In the genomic region with DNA sequence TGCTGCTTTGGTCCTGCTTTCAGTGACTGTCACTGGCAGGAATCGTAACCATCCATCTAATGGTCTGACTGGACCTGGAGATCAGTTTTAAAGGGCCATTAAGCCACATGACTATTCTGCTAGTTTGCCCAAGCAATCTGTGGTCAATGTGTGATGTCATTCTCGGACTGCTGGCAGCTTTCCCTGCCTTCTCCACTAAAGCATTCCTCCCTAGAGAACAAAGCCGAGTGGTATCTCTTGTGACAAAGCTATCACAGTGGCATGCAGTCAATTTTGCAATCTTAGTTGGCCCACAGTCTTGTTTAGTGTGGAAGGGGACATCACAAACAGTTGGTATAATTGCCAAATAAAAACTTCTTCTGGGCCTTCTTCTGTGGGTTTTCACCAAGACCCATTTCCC, we compare ENCODE assay signal across 16 mouse cellular contexts. TPM values are rescaled to one million over a fixed set of nuclear protein-coding genes. Genes with fewer than 3 reads are reported as not detected.
DNase-seq lines count a peak whose midpoint lies in the region; ATAC-seq lines count a peak whose summit lies in the region.
"Had no signal": no experiment of that assay in that cellular context is flagged by ENCODE, and none has a peak within 500 bp of the region (broad histone marks: within the 10 kb centered on the region; RNA-seq: fewer than 3 reads in every experiment).

No protein-coding gene starts in this region.

- H3K4me1 ChIP-seq in heart, embryonic 11.5 days (ENCODE audit: control insufficient read depth, insufficient read depth, low read length) = no peaks in the 10 kb centered on the region
- H3K4me1 ChIP-seq: forebrain, embryonic 13.5 days; limb, embryonic 12.5 days had no signal

- no peak for ATAC-seq in heart, embryonic 11.5 days (replicated peaks; ENCODE audit: insufficient number of reproducible peaks, low FRiP score, low TSS enrichment)
- ATAC-seq: forebrain, embryonic 13.5 days; lung, postnatal 0 days had no signal

- no peaks in the 10 kb centered on the region for H3K27me3 ChIP-seq in heart, embryonic 11.5 days (ENCODE audit: control insufficient read depth, insufficient read depth, low read length)
- H3K27me3 ChIP-seq: forebrain, embryonic 13.5 days; hindbrain, embryonic 13.5 days had no signal

- intact Hi-C loops in heart, postnatal 25 days (cut with DNase I) = no loop called here
- intact Hi-C loops in left cerebral cortex, postnatal 10 days (cut with DNase I) = no loop called here

- no peak overlapping the region for H3K27ac ChIP-seq in heart, embryonic 11.5 days (ENCODE audit: low read depth, low read length)
- H3K27ac ChIP-seq: forebrain, embryonic 13.5 days; hindbrain, embryonic 13.5 days; limb, embryonic 12.5 days had no signal

- WGBS in heart, embryonic 11.5 days (ENCODE audit: insufficient replicate concordance) = 28% methylated on average over 3 of the region's 3 CpGs

- DNase-seq in heart, postnatal 25 days (ENCODE audit: low spot score) = no peak
- DNase-seq in 3T3-L1 (ENCODE audit: low read depth, low spot score) (peak; percentile 88), MN1 (ENCODE audit: low spot score) (no peak)
- DNase-seq in adrenal gland, postnatal 36 days = peak; percentile 27 to 40
- DNase-seq in heart, postnatal 4 days = peak; percentile 60
- no peak for DNase-seq in left cerebral cortex, postnatal 10 days (ENCODE audit: extremely low spot score in 1 of 2, low spot score in 2 of 2)
- DNase-seq in kidney, adult 11 months = no peak
- DNase-seq: cerebellum, postnatal 14 days; kidney, adult 9 months; midbrain, embryonic 14.5 days; thymus, postnatal 14 days had no signal

- H3K36me3 ChIP-seq in heart, embryonic 11.5 days (ENCODE audit: control insufficient read depth, insufficient read depth, low read length) = no peaks in the 10 kb centered on the region
- H3K36me3 ChIP-seq: hindbrain, embryonic 13.5 days; limb, embryonic 12.5 days had no signal

- H3K9me3 ChIP-seq in heart, embryonic 11.5 days (replicated peaks; ENCODE audit: control insufficient read depth, low read length) = no peaks in the 10 kb centered on the region
- H3K9me3 ChIP-seq: forebrain, embryonic 13.5 days; hindbrain, embryonic 13.5 days; limb, embryonic 12.5 days had no signal

- no peak overlapping the region for H3K9ac ChIP-seq in heart, embryonic 11.5 days (ENCODE audit: low read depth, low read length)
- H3K9ac ChIP-seq: forebrain, embryonic 13.5 days; hindbrain, embryonic 13.5 days; limb, embryonic 12.5 days had no signal

- no peak overlapping the region for H3K4me3 ChIP-seq in heart, embryonic 11.5 days (ENCODE audit: low read depth, low read length)
- H3K4me3 ChIP-seq: forebrain, embryonic 13.5 days; hindbrain, embryonic 13.5 days; limb, embryonic 12.5 days had no signal

- peak overlapping the region; percentile 17; the same call in 1 of the 2 replicates for H3K4me2 ChIP-seq in heart, embryonic 11.5 days
- H3K4me2 ChIP-seq: forebrain, embryonic 13.5 days; hindbrain, embryonic 13.5 days; limb, embryonic 12.5 days had no signal

RNA-seq across cellular contexts. Expression of a gene that starts 6.1 kb away (rescaled TPM):
- polyA plus RNA-seq in heart, embryonic 11.5 days (2014; fragmentation: Nextera tagmentation; extraction: Ambion mirVana) = 113 and 140 TPM in 2 replicates
- total RNA-seq in heart, postnatal 25 days (2021) = 10 to 100 TPM; 72.1 to 81.2 TPM
- 10 to 100 TPM; 92.0 to 95.5 TPM for total RNA-seq in adrenal gland, postnatal 36 days (2021)
- 10 to 100 TPM; 92.6 to 95.4 TPM for total RNA-seq in heart, postnatal 4 days (2021)
- total RNA-seq in left cerebral cortex, postnatal 10 days (2021) = 100 to 1,000 TPM; 136 to 148 TPM

RNA-seq across cellular contexts. Expression of a gene that starts 13.9 kb away (rescaled TPM):
- 11.4 and 11.8 TPM in 2 replicates for polyA plus RNA-seq in heart, embryonic 11.5 days (2014; fragmentation: Nextera tagmentation; extraction: Ambion mirVana)
- 10 to 100 TPM; 28.3 to 28.5 TPM for total RNA-seq in heart, postnatal 25 days (2021)
- 10 to 100 TPM; 27.0 to 30.6 TPM for total RNA-seq in adrenal gland, postnatal 36 days (2021)
- 10 to 100 TPM; 23.8 to 25.2 TPM for total RNA-seq in heart, postnatal 4 days (2021)
- total RNA-seq in left cerebral cortex, postnatal 10 days (2021) = 10 to 100 TPM; 30.8 to 33.0 TPM

Comparison
In these comparisons a context has a peak if more than half of its experiments do, and no peak if none do; other contexts are left out.
1. DNase-seq: peak in 3T3-L1 (single experiment), adrenal gland, postnatal 36 days (2 of 2) and heart, postnatal 4 days (single experiment); none in heart, postnatal 25 days (single experiment), left cerebral cortex, postnatal 10 days (0 of 2), MN1 (single experiment) and kidney, adult 11 months (single experiment).